Mouse (Mus musculus) stomach, postnatal 0 days (tissue): ENCODE data around the gene Clec3a.

ENCODE experiments used
- CTCF ChIP-seq: IDR thresholded peaks from 2 replicates; pipeline ENCODE4 v1.5.1; 2016; ENCODE audit warnings: antibody characterized with exemption, low read depth, mild to moderate bottlenecking, moderate library complexity
- EP300 ChIP-seq: optimal IDR thresholded peaks from 2 replicates; pipeline ENCODE3; 2016; ENCODE audit warnings: antibody characterized with exemption

DNA sequence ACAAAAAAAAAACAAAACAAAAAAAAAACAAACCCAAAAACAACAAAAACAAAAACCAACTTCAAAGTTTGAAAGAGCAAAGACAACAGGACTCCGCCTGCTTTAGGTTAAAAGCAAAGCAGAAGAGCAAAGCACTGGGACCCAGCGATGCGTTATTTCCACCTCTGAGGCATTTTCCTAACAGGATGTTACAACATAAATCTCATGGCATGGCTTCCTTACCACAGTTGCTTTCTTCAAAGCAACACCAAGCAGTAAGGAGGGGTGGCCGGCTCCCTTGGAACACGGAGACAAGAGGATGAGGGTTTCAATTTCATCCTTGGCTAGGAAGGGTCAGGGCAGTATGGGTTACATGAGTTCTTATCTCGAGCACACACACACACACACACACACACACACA, 1.0 kb downstream of the Clec3a start:
- TF ChIP-seq CTCF (no peak), EP300 (no peak)
